Mouse (Mus musculus): ENCODE results near the gene Tmprss3. TPM values are rescaled to one million over a fixed set of nuclear protein-coding genes. Genes with fewer than 3 reads are reported as not detected.

Tmprss3 gene
- 1 to 10 TPM in 1 of 2 experiments, under 1 TPM in 1; 0.63 to 2.5 TPM for polyA plus RNA-seq (2017; shearing (Covaris generic))

- ATAC-seq, result no peak
These were observed at the start of gene Tmprss3 for GRCm38 (mm10) chr17:31198877-31199276. TSS of gene Tmprss3 (minus strand) at chr17:31198977.

- ATAC-seq, result no peak
These were observed 48.4 kb upstream of the Tmprss3 start for GRCm38 (mm10) chr17:31247144-31247543.

GRCm38 (mm10) chr17:31245321-31245720, 46.5 kb upstream of the Tmprss3 start:
- no peak for ATAC-seq

- ATAC-seq, result peak; percentile 18
These were observed 44.0 kb upstream of the Tmprss3 start for GRCm38 (mm10) chr17:31242764-31243163.

- no peak for ATAC-seq
These were observed 42.4 kb upstream of the Tmprss3 start for GRCm38 (mm10) chr17:31241156-31241555.

- no peak for ATAC-seq
These were observed 39.6 kb upstream of the Tmprss3 start for GRCm38 (mm10) chr17:31238234-31239020.

- no peak for ATAC-seq
These were observed 37.1 kb upstream of the Tmprss3 start for GRCm38 (mm10) chr17:31235915-31236314.

- no peak for ATAC-seq
These were observed 33.7 kb upstream of the Tmprss3 start for GRCm38 (mm10) chr17:31232251-31233010.

GRCm38 (mm10) chr17:31231780-31232179, 33.0 kb upstream of the Tmprss3 start:
- no peak for ATAC-seq

- no peak for ATAC-seq
These were observed 28.2 kb upstream of the Tmprss3 start for GRCm38 (mm10) chr17:31226931-31227330.

- ATAC-seq, result no peak
These were observed 27.6 kb upstream of the Tmprss3 start for GRCm38 (mm10) chr17:31226368-31226767.

- peak; percentile 19 for ATAC-seq
These were observed 25.8 kb upstream of the Tmprss3 start for GRCm38 (mm10) chr17:31224591-31224990.

GRCm38 (mm10) chr17:31223835-31224234, 25.1 kb upstream of the Tmprss3 start:
- peak; percentile 91 for ATAC-seq

- no peak for ATAC-seq
These were observed 24.1 kb upstream of the Tmprss3 start for GRCm38 (mm10) chr17:31222810-31223310.

- ATAC-seq, result peak; percentile 38
These were observed 17.5 kb upstream of the Tmprss3 start for GRCm38 (mm10) chr17:31216068-31216955.

- ATAC-seq, result no peak
These were observed 13.1 kb upstream of the Tmprss3 start for GRCm38 (mm10) chr17:31211881-31212280.

- ATAC-seq, result peak; percentile 20
These were observed 11.5 kb upstream of the Tmprss3 start for GRCm38 (mm10) chr17:31210299-31210698.

- no peak for ATAC-seq
These were observed 10.7 kb upstream of the Tmprss3 start for GRCm38 (mm10) chr17:31209376-31209930.

GRCm38 (mm10) chr17:31208654-31209053, 9.9 kb upstream of the Tmprss3 start:
- ATAC-seq, result no peak

GRCm38 (mm10) chr17:31207771-31208334, 9.1 kb upstream of the Tmprss3 start, which contains the start of gene Ubash3a:
TSS of gene Ubash3a (plus strand) at chr17:31207873.
- peak; percentile 57 for ATAC-seq

GRCm38 (mm10) chr17:31196283-31196682, 2.5 kb downstream of the Tmprss3 start:
- ATAC-seq, result no peak

GRCm38 (mm10) chr17:31195207-31195606, 3.6 kb downstream of the Tmprss3 start:
- no peak for ATAC-seq

All from CD4-positive, CD25-positive, alpha-beta regulatory T cell, adult 4 months (primary cell).